Mouse (Mus musculus): ENCODE data around the gene Tmem223.

DNA sequence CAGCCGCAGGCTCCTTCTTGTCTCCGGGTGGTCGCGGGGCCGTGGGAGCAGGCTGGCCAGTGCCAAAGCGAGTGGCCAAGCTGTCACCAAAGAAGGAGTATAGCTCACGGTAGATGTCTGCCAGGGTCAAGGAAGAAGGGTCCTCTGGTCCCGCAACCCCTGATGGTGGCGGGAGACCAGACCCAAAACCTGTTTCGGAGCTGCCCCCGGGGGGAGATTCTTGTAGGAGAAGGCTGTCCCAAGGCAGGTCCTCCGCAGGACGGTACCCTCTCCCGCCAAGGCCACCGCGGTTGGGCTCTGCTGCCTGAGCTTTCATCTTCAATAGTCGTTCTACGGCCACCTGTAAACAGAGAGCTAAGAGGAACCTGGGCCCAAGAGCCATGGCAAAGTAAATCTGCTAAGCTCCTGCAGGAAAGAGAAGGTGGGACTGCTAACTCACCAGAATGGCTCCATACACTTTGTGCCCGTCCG lies 4.2 kb downstream of the Tmem223 start:
- TF ChIP-seq CTCF (IDR thresholded peaks at IDR 0.05) (no peak), EP300 (IDR thresholded peaks at IDR 0.05) (no peak)

Data from lung, postnatal 0 days (tissue).